Mouse (Mus musculus): Measurements from ENCODE around the gene Klkb1.

DNA sequence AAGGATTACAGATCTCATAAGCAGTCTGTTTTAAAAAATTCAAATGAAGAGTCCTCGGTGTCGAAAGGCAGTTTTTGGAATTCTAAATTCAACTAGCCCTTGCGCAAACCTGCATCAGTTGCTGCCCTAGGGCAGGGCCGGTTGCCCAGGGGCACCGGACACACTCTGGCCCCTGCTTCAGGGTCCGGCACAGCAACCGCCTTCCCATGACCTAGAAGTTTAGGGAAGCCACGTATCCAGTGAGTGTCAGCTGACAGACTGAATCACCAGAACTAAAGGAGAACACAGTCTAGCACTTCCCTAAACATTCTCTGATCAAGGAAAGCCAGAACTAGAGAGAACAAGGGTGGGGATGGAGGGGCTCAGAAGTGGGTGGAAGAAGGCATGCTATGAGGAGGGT, 38.8 kb upstream of the Klkb1 start:
- TF ChIP-seq POLR2A (IDR thresholded peaks at IDR 0.05; ENCODE audit: insufficient read length, low read depth) (no peak), POLR2AphosphoS2 (IDR thresholded peaks at IDR 0.05; ENCODE audit: insufficient read length, low read depth) (no peak), MYOD1 (IDR thresholded peaks at IDR 0.05; ENCODE audit: control insufficient read depth in 1 of 3, insufficient read length in 2 of 3, low read depth in 2 of 3) (no peak), E2F4 (IDR thresholded peaks at IDR 0.05; ENCODE audit: insufficient read depth) (no peak), TCF12 (IDR thresholded peaks at IDR 0.05; ENCODE audit: insufficient read depth, poor library complexity, severe bottlenecking) (no peak), MYOG (IDR thresholded peaks at IDR 0.05; ENCODE audit: control insufficient read depth in 1 of 3, insufficient read depth in 1 of 3, insufficient read length in 2 of 3, low read depth in 2 of 3) (no peak), MAX (IDR thresholded peaks at IDR 0.05; ENCODE audit: low read depth) (no peak), CEBPB (IDR thresholded peaks at IDR 0.05; ENCODE audit: insufficient read depth, poor library complexity, severe bottlenecking) (no peak), USF1 (IDR thresholded peaks at IDR 0.05; ENCODE audit: low read depth) (no peak), REST (IDR thresholded peaks at IDR 0.05; ENCODE audit: insufficient read depth, insufficient read length) (no peak), SRF (IDR thresholded peaks at IDR 0.05; ENCODE audit: control insufficient read depth, insufficient read length, low read depth) (no peak), TCF3 (IDR thresholded peaks at IDR 0.05; ENCODE audit: insufficient read length, low read depth) (no peak)
